Mouse (Mus musculus) E14TG2a.4 (cell line): ENCODE data around the gene Casp2.
A peak's percentile ranks its signal among the peaks of the same experiment; 100 is the strongest.

ENCODE experiments used
- H3K27me3 ChIP-seq: 2 replicates; pipeline ENCODE4 v1.6.1; 2014; ENCODE audit warnings: low read length, control low read depth; ENCODE audit not compliant: insufficient read depth
- H3K36me3 ChIP-seq: 2 replicates; pipeline ENCODE4 v1.6.1; 2014; ENCODE audit warnings: low read length, control low read depth; ENCODE audit not compliant: insufficient read depth
- H3K4me1 ChIP-seq: replicated peaks from 2 replicates; pipeline ENCODE4 v1.6.1; 2014; ENCODE audit warnings: low read depth, low read length, control low read depth
- H3K4me3 ChIP-seq: replicated peaks from 2 replicates; pipeline ENCODE4 v1.5.1; 2014; ENCODE audit warnings: mild to moderate bottlenecking, low read length
- H3K9me3 ChIP-seq: 2 replicates; pipeline ENCODE4 v1.6.1; 2014; ENCODE audit warnings: low read length, control low read depth
- CTCF ChIP-seq: conservative IDR thresholded peaks from 2 replicates; pipeline ENCODE4 v1.5.1; 2014; ENCODE audit warnings: low read length
- NANOG ChIP-seq: IDR thresholded peaks from 2 replicates; pipeline ENCODE4 v1.6.1; 2014; ENCODE audit warnings: borderline replicate concordance, low read length, mixed read lengths
- POU5F1 ChIP-seq: IDR thresholded peaks from 2 replicates; pipeline ENCODE4 v1.6.1; 2014; ENCODE audit warnings: low read length, borderline replicate concordance

Casp2 gene

GRCm38 (mm10) chr6:42264626-42265312, at the start of gene Casp2:
Gene Casp2, plus strand, starts transcription at chr6:42264985.
- Histone ChIP-seq H3K27me3 (no peaks in the 10 kb centered on the region), H3K4me3 (peak within 1 kb of the TSS; percentile 94), H3K36me3 (peaks cover 35% of the 10 kb centered on the region), H3K9me3 (no peaks in the 10 kb centered on the region), H3K4me1 (peaks cover 59% of the 10 kb centered on the region)
- TF ChIP-seq NANOG, result no peak
- no peak for TF ChIP-seq POU5F1
- TF ChIP-seq CTCF, result peak; percentile 73

- TF ChIP-seq POU5F1 (no peak), NANOG (no peak), CTCF (no peak)
- Histone ChIP-seq H3K9me3 (peaks cover 22% of the 10 kb centered on the region), H3K36me3 (no peaks in the 10 kb centered on the region), H3K4me1 (no peaks in the 10 kb centered on the region), H3K27me3 (no peaks in the 10 kb centered on the region), H3K4me3 (no peak within 1 kb of the TSS)
Observed at GRCm38 (mm10) chr6:42215028-42215427, 49.8 kb upstream of the Casp2 start, which contains the start of gene Tas2r144. Gene Tas2r144, plus strand, starts transcription at chr6:42215328.

- TF ChIP-seq NANOG (no peak), POU5F1 (no peak), CTCF (no peak)
Observed at GRCm38 (mm10) chr6:42222286-42222685, 42.5 kb upstream of the Casp2 start.

GRCm38 (mm10) chr6:42225046-42225445, 39.7 kb upstream of the Casp2 start:
- no peaks in the 10 kb centered on the region for H3K4me1 ChIP-seq
- TF ChIP-seq POU5F1 (no peak), CTCF (no peak), NANOG (no peak)
- no peak overlapping the region for H3K4me3 ChIP-seq
- no peaks in the 10 kb centered on the region for H3K9me3 ChIP-seq
- no peaks in the 10 kb centered on the region for H3K27me3 ChIP-seq
- H3K36me3 ChIP-seq, result no peaks in the 10 kb centered on the region

More at GRCm38 (mm10) chr6:42222286-42222685, 42.5 kb upstream of the Casp2 start:
- Histone ChIP-seq H3K4me3 (no peak overlapping the region), H3K9me3 (no peaks in the 10 kb centered on the region), H3K27me3 (no peaks in the 10 kb centered on the region), H3K4me1 (no peaks in the 10 kb centered on the region), H3K36me3 (no peaks in the 10 kb centered on the region)

GRCm38 (mm10) chr6:42227240-42228101, 37.3 kb upstream of the Casp2 start:
- Histone ChIP-seq H3K27me3 (no peaks in the 10 kb centered on the region), H3K9me3 (no peaks in the 10 kb centered on the region), H3K36me3 (no peaks in the 10 kb centered on the region), H3K4me3 (no peak overlapping the region), H3K4me1 (no peaks in the 10 kb centered on the region)
- TF ChIP-seq CTCF (peak; percentile 61), NANOG (no peak), POU5F1 (no peak)

GRCm38 (mm10) chr6:42229610-42230009, 35.2 kb upstream of the Casp2 start:
- H3K4me3 ChIP-seq, result no peak overlapping the region
- TF ChIP-seq NANOG, result no peak
- TF ChIP-seq CTCF, result no peak
- no peak for TF ChIP-seq POU5F1
- H3K9me3 ChIP-seq, result no peaks in the 10 kb centered on the region
- no peaks in the 10 kb centered on the region for H3K27me3 ChIP-seq
- H3K36me3 ChIP-seq, result no peaks in the 10 kb centered on the region
- no peaks in the 10 kb centered on the region for H3K4me1 ChIP-seq

- no peak overlapping the region for H3K4me3 ChIP-seq
- no peaks in the 10 kb centered on the region for H3K36me3 ChIP-seq
- H3K4me1 ChIP-seq, result no peaks in the 10 kb centered on the region
- TF ChIP-seq POU5F1, result no peak
- no peaks in the 10 kb centered on the region for H3K9me3 ChIP-seq
- no peaks in the 10 kb centered on the region for H3K27me3 ChIP-seq
Observed at GRCm38 (mm10) chr6:42231191-42231590, 33.6 kb upstream of the Casp2 start.

- no peaks in the 10 kb centered on the region for H3K4me1 ChIP-seq
- H3K4me3 ChIP-seq, result no peak overlapping the region
- H3K9me3 ChIP-seq, result no peaks in the 10 kb centered on the region
- no peaks in the 10 kb centered on the region for H3K27me3 ChIP-seq
- no peaks in the 10 kb centered on the region for H3K36me3 ChIP-seq
- no peak for TF ChIP-seq CTCF
- TF ChIP-seq NANOG, result no peak
- TF ChIP-seq POU5F1, result no peak
Observed at GRCm38 (mm10) chr6:42237276-42237805, 27.4 kb upstream of the Casp2 start.
